Mouse (Mus musculus) myocyte (in vitro differentiated cells): Measurements from ENCODE around the gene Zcrb1.
"Not testable (repeated sequence)": the region's sequence is repeated elsewhere in the genome, so short reads cannot be mapped to it uniquely, and the experiment has no call there.

Experiments used
- CEBPB ChIP-seq: IDR thresholded peaks from 2 replicates; pipeline ENCODE4 v1.6.1; 2011; ENCODE audit warnings: mild to moderate bottlenecking, moderate library complexity; ENCODE audit not compliant: poor library complexity, insufficient read depth, severe bottlenecking
- E2F4 ChIP-seq: IDR thresholded peaks from one replicate; pipeline ENCODE4 v1.6.1; 2011; ENCODE audit warnings: mild to moderate bottlenecking, control low read depth, moderate library complexity; ENCODE audit not compliant: insufficient read depth
- MAX ChIP-seq: IDR thresholded peaks from one replicate; pipeline ENCODE4 v1.6.1; 2011; ENCODE audit warnings: low read depth, mild to moderate bottlenecking, control low read depth
- MYOD1 ChIP-seq, 3 experiments: IDR thresholded peaks; one replicate each; pipeline ENCODE4 v1.6.1; 2011; ENCODE audit warnings: control low read depth in 2 of 3, low read depth in 2 of 3, mild to moderate bottlenecking in 2 of 3, moderate library complexity in 1 of 3; ENCODE audit not compliant: insufficient read length in 2 of 3, control insufficient read depth in 1 of 3
- MYOG ChIP-seq, 3 experiments: IDR thresholded peaks; one replicate each; pipeline ENCODE4 v1.6.1; 2011; ENCODE audit warnings: control low read depth in 2 of 3, low read depth in 2 of 3, mild to moderate bottlenecking in 2 of 3; ENCODE audit not compliant: insufficient read length in 2 of 3, control insufficient read depth in 1 of 3, insufficient read depth in 1 of 3
- POLR2A ChIP-seq: IDR thresholded peaks from one replicate; pipeline ENCODE4 v1.6.1; 2011; ENCODE audit warnings: low read depth, mild to moderate bottlenecking, control low read depth, moderate library complexity; ENCODE audit not compliant: insufficient read length
- POLR2AphosphoS2 ChIP-seq: IDR thresholded peaks from one replicate; pipeline ENCODE4 v1.6.1; 2011; ENCODE audit warnings: low read depth, control low read depth; ENCODE audit not compliant: insufficient read length
- TCF12 ChIP-seq: IDR thresholded peaks from one replicate; pipeline ENCODE4 v1.6.1; 2011; ENCODE audit warnings: mild to moderate bottlenecking, control low read depth; ENCODE audit not compliant: poor library complexity, insufficient read depth, severe bottlenecking

DNA sequence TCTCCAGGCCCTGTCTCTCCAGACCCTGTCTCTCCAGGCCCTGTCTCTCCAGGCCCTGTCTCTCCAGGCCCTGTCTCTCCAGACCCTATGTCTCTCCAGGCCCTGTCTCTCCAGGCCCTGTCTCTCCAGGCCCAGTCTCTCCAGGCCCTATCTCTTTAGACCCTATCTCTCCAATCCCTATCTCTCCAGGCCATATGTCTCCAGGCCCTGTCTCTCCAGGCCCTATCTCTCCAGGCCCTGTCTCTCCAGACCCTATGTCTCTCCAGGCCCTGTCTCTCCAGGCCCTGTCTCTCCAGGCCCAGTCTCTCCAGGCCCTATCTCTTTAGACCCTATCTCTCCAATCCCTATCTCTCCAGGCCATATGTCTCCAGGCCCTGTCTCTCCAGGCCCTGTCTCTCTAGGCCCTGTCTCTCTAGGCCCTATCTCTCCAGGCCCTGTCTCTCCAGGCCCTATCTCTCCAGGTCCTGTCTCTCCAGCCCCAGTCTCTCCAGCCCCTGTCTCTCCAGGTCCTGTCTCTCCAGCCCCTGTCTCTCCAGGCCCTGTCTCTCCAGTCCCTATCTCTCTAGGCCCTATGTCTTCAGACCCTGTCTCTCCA, 25.5 kb downstream of the Zcrb1 start:
- TF ChIP-seq POLR2A; E2F4; MAX; TCF12; POLR2AphosphoS2; CEBPB; MYOG (IDR thresholded peaks at IDR 0.05; ENCODE audit: control insufficient read depth in 1 of 3, insufficient read depth in 1 of 3, insufficient read length in 2 of 3, low read depth in 2 of 3); MYOD1 (IDR thresholded peaks at IDR 0.05; ENCODE audit: control insufficient read depth in 1 of 3, insufficient read length in 2 of 3, low read depth in 2 of 3): not testable (repeated sequence)
